Mouse (Mus musculus) CH12.LX (cell line): ENCODE data around the gene Slc31a1. TPM values are rescaled to one million over a fixed set of nuclear protein-coding genes. Genes with fewer than 3 reads are reported as not detected.

Source experiments
- DNase-seq: peaks from one replicate; pipeline ENCODE4 v3.0.0-alpha.2; 2013; ENCODE audit errors: extremely low read depth
- H3K27ac ChIP-seq: 2 replicates; pipeline ENCODE4 v1.5.1; 2012; ENCODE audit warnings: low read depth, mild to moderate bottlenecking, control low read depth, moderate library complexity; ENCODE audit not compliant: insufficient read depth
- H3K27me3 ChIP-seq: replicated peaks from 2 replicates; pipeline ENCODE3; 2012; ENCODE audit warnings: inconsistent platforms
- H3K36me3 ChIP-seq, 2 experiments: replicated peaks in 1 of 2; 2 replicates each; pipeline versions ENCODE3 to v1.6.1; 2012; ENCODE audit warnings: inconsistent platforms in 1 of 2, low read length in 1 of 2, mild to moderate bottlenecking in 1 of 2, mixed read lengths in 1 of 2, moderate library complexity in 1 of 2; ENCODE audit not compliant: control insufficient read depth in 1 of 2, insufficient read depth in 1 of 2
- H3K4me1 ChIP-seq, 2 experiments: 2 replicates each; pipeline ENCODE4 v1.6.1; 2012; ENCODE audit warnings: inconsistent platforms in 1 of 2, moderate library complexity in 1 of 2; ENCODE audit not compliant: insufficient read depth in 2 of 2, control insufficient read depth in 1 of 2
- H3K4me2 ChIP-seq: 2 replicates; pipeline ENCODE4 v1.6.1; 2012; ENCODE audit warnings: low read depth, mild to moderate bottlenecking, control low read depth; ENCODE audit not compliant: poor library complexity, insufficient read depth, severe bottlenecking
- H3K4me3 ChIP-seq, 3 experiments: fragments of 150-350 bp in 1 of 3; sonication (generic) in 1 of 3; replicated peaks in 1 of 3; 2 replicates each; pipeline versions ENCODE3 to v1.5.1; 2011 to 2012; ENCODE audit warnings: low read depth in 2 of 3, low read length in 2 of 3, mild to moderate bottlenecking in 2 of 3, moderate library complexity in 2 of 3, control low read depth in 1 of 3, improper control_type of control experiment in 1 of 3, inconsistent platforms in 1 of 3, mixed read lengths in 1 of 3; ENCODE audit not compliant: poor library complexity in 1 of 3
- H3K79me2 ChIP-seq: replicated peaks from 2 replicates; pipeline ENCODE4 v1.6.1; 2012; ENCODE audit warnings: mild to moderate bottlenecking, moderate library complexity; ENCODE audit not compliant: control insufficient read depth, poor library complexity, insufficient read depth, severe bottlenecking; ENCODE audit errors: extremely low read depth
- H3K9ac ChIP-seq: 2 replicates; pipeline ENCODE4 v1.6.1; 2012; ENCODE audit warnings: low read depth, mild to moderate bottlenecking, control low read depth, moderate library complexity; ENCODE audit not compliant: insufficient read depth
- H3K9me3 ChIP-seq: replicated peaks from 2 replicates; pipeline ENCODE3; 2012; ENCODE audit warnings: low read length, inconsistent platforms, mixed read lengths
- BHLHE40 ChIP-seq: IDR thresholded peaks from 2 replicates; pipeline ENCODE4 v1.6.1; 2011; ENCODE audit warnings: mild to moderate bottlenecking, low read depth, low read length, improper control_type of control experiment
- CHD1 ChIP-seq: IDR thresholded peaks from 2 replicates; pipeline ENCODE4 v1.6.1; 2012; ENCODE audit warnings: low read depth, low read length, improper control_type of control experiment, inconsistent platforms
- CHD2 ChIP-seq: IDR thresholded peaks from 2 replicates; pipeline ENCODE4 v1.6.1; 2011; ENCODE audit warnings: low read length, improper control_type of control experiment
- CTCF ChIP-seq, 2 experiments: IDR thresholded peaks in 1 of 2; conservative IDR thresholded peaks in 1 of 2; 2 replicates each; pipeline ENCODE4 v1.5.1; 2011 to 2012; ENCODE audit warnings: low read depth in 2 of 2, low read length in 2 of 2, improper control_type of control experiment in 1 of 2, inconsistent platforms in 1 of 2, mild to moderate bottlenecking in 1 of 2, moderate library complexity in 1 of 2
- EP300 ChIP-seq: IDR thresholded peaks from 2 replicates; pipeline ENCODE4 v1.6.1; 2011; ENCODE audit warnings: low read length, improper control_type of control experiment
- GABPA ChIP-seq: IDR thresholded peaks from 2 replicates; pipeline ENCODE4 v1.6.1; 2012; ENCODE audit warnings: low read depth, low read length, improper control_type of control experiment, inconsistent platforms; ENCODE audit not compliant: insufficient replicate concordance
- HCFC1 ChIP-seq: IDR thresholded peaks from 2 replicates; pipeline ENCODE4 v1.6.1; 2012; ENCODE audit warnings: low read depth, mild to moderate bottlenecking, inconsistent platforms, low read length, improper control_type of control experiment
- IRF4 ChIP-seq: IDR thresholded peaks from 2 replicates; pipeline ENCODE4 v1.6.1; 2014; ENCODE audit warnings: low read depth, mild to moderate bottlenecking, inconsistent platforms, low read length, improper control_type of control experiment
- JUN ChIP-seq: IDR thresholded peaks from 2 replicates; pipeline ENCODE4 v1.6.1; 2011; ENCODE audit warnings: low read depth, mild to moderate bottlenecking, low read length, improper control_type of control experiment, moderate library complexity; ENCODE audit not compliant: insufficient read depth
- KAT2A ChIP-seq: IDR thresholded peaks from 2 replicates; pipeline ENCODE4 v1.6.1; 2012; ENCODE audit warnings: low read length, improper control_type of control experiment, inconsistent platforms; ENCODE audit not compliant: insufficient replicate concordance
- MAFK ChIP-seq: IDR thresholded peaks from 2 replicates; pipeline ENCODE4 v1.6.1; 2011; ENCODE audit warnings: low read length, improper control_type of control experiment; ENCODE audit not compliant: insufficient replicate concordance
- MAX ChIP-seq: IDR thresholded peaks from 2 replicates; pipeline ENCODE4 v1.6.1; 2011; ENCODE audit warnings: low read length, improper control_type of control experiment
- MAZ ChIP-seq: IDR thresholded peaks from 2 replicates; pipeline ENCODE4 v1.6.1; 2012; ENCODE audit warnings: low read depth, mild to moderate bottlenecking, inconsistent platforms, low read length, improper control_type of control experiment, moderate library complexity
- MXI1 ChIP-seq: IDR thresholded peaks from 2 replicates; pipeline ENCODE4 v1.6.1; 2011; ENCODE audit warnings: mild to moderate bottlenecking, low read depth, low read length, improper control_type of control experiment
- MYC ChIP-seq: IDR thresholded peaks from 2 replicates; pipeline ENCODE4 v1.6.1; 2011; ENCODE audit warnings: low read depth, mild to moderate bottlenecking, improper control_type of control experiment, low read length
- NELFE ChIP-seq: IDR thresholded peaks from 2 replicates; pipeline ENCODE4 v1.6.1; 2011; ENCODE audit warnings: low read depth, low read length, improper control_type of control experiment
- PAX5 ChIP-seq: IDR thresholded peaks from 2 replicates; pipeline ENCODE4 v1.6.1; 2012; ENCODE audit warnings: low read length, inconsistent platforms, mixed read lengths
- POLR2A ChIP-seq: IDR thresholded peaks from 2 replicates; pipeline ENCODE4 v1.6.1; 2011; ENCODE audit warnings: low read depth, mild to moderate bottlenecking, improper control_type of control experiment, low read length
- SIN3A ChIP-seq: IDR thresholded peaks from 2 replicates; pipeline ENCODE4 v1.6.1; 2012; ENCODE audit warnings: low read length, improper control_type of control experiment, inconsistent platforms
- SMC3 ChIP-seq: IDR thresholded peaks from 2 replicates; pipeline ENCODE4 v1.6.1; 2011; ENCODE audit warnings: low read depth, low read length, improper control_type of control experiment
- TBP ChIP-seq: conservative IDR thresholded peaks from 2 replicates; pipeline ENCODE4 v1.6.1; 2011; ENCODE audit warnings: low read depth, low read length, improper control_type of control experiment
- TCF12 ChIP-seq: IDR thresholded peaks from 2 replicates; pipeline ENCODE4 v1.6.1; 2014; ENCODE audit warnings: low read depth, mild to moderate bottlenecking, inconsistent platforms, low read length, improper control_type of control experiment
- USF2 ChIP-seq: conservative IDR thresholded peaks from 2 replicates; pipeline ENCODE4 v1.6.1; 2011; ENCODE audit warnings: low read depth, low read length, improper control_type of control experiment
- ZNF384 ChIP-seq: IDR thresholded peaks from 2 replicates; pipeline ENCODE4 v1.6.1; 2012; ENCODE audit warnings: low read depth, low read length, improper control_type of control experiment, inconsistent platforms
- dilution Hi-C: fragments of 300-500 bp; cut with MboI; formaldehyde crosslinking; loops from 2 replicates; pipeline ENCODE4 v1.14.3; 2020; ENCODE audit warnings: low sequenced_read_pairs; ENCODE audit not compliant: extremely low pct_unique_long_range_greater_than_20kb, extremely low pct_ligation_motif_present
- in situ Hi-C: fragments of 300-500 bp; cut with MboI; formaldehyde crosslinking; loops from 3 replicates; pipeline ENCODE4 v1.14.3; 2019; ENCODE audit warnings: low sequenced_read_pairs, low pct_ligation_motif_present, low pct_unique_long_range_greater_than_20kb, mixed read lengths
- polyA plus RNA-seq: library from polyadenylated mRNA; unstranded; fragments of >175 nt; gene quantifications from 2 replicates; pipeline ENCODE4 v1.2.1, GENCODE M21; 2012; ENCODE audit warnings: low read depth; ENCODE audit not compliant: insufficient read length
- total RNA-seq, 2 experiments: library from RNA; depleted of rRNA; stranded (reverse); fragments of 300-350 nt in 1 of 2; fragments of >200 nt in 1 of 2; gene quantifications; 2 replicates each; pipeline ENCODE4 v1.2.3; 2012 to 2014

Slc31a1 gene
- total and polyA plus RNA-seq, 3 experiments = 14.0 to 32.5 (median 19.7) TPM

- dilution Hi-C loops = no loop called here
Measured at GRCm38 (mm10) chr4:62406133-62406532, 45.6 kb downstream of the Slc31a1 start.

GRCm38 (mm10) chr4:62407730-62408582 lies 47.4 kb downstream of the Slc31a1 start:
- peak overlapping the region; percentile 95 for H3K9ac ChIP-seq
- peaks cover 20 to 54% of the 10 kb centered on the region in 2 experiments for H3K36me3 ChIP-seq
- dilution Hi-C loops (no loop called here), in situ Hi-C loops (loop anchor here (10.0 kb wide), 1 partner anchor 97 kb away; the partner anchor contains the start of gene Hdhd3)
- no peaks in the 10 kb centered on the region for H3K27me3 ChIP-seq
- peaks cover 80% of the 10 kb centered on the region for H3K79me2 ChIP-seq
- no peak overlapping the region; the same call in 1 of the 2 replicates for H3K4me2 ChIP-seq
- peak overlapping the region; percentile 65; the same call in 1 of the 2 replicates for H3K27ac ChIP-seq
- peak overlapping the region; percentile 77 to 97 (median 80) for H3K4me3 ChIP-seq
- DNase-seq = peak; percentile 66
- TF ChIP-seq CTCF (conservative IDR thresholded peaks at IDR 0.05 in 1 of 2, IDR thresholded peaks at IDR 0.05 in 1 of 2; ENCODE audit: low read depth in 2 of 2, low read length in 2 of 2) (peak in 1 of 2 experiments; percentile 67; a peak in 2 of 4 replicates), EP300 (no peak), SIN3A (peak; percentile 74; the same call in 1 of the 2 replicates), HCFC1 (peak; percentile 21; the same call in 1 of the 2 replicates), TBP (0 out of 2 replicates have a peak, but pooled peaks have one; percentile 13), KAT2A (no peak), BHLHE40 (0 out of 2 replicates have a peak, but pooled peaks have one; percentile 9), POLR2A (peak; percentile 63; the same call in 1 of the 2 replicates), TCF12 (peak; percentile 55; the same call in 1 of the 2 replicates), JUN (no peak), CHD1 (no peak), GABPA (no peak), NELFE (0 out of 2 replicates have a peak, but pooled peaks have one; percentile 22), USF2 (no peak), SMC3 (peak; percentile 40; the same call in 1 of the 2 replicates), MAX (0 out of 2 replicates have a peak, but pooled peaks have one; percentile 57), MYC (peak; percentile 72; the same call in 1 of the 2 replicates), MXI1 (peak; percentile 49)
- peaks cover 12 to 54% of the 10 kb centered on the region in 2 experiments for H3K4me1 ChIP-seq
- H3K9me3 ChIP-seq = no peaks in the 10 kb centered on the region

More at GRCm38 (mm10) chr4:62406133-62406532, 45.6 kb downstream of the Slc31a1 start:
- Histone ChIP-seq H3K4me1 (peaks cover 8 to 39% of the 10 kb centered on the region in 2 experiments), H3K36me3 (peaks cover 14 to 54% of the 10 kb centered on the region in 2 experiments), H3K9ac (no peak overlapping the region), H3K27me3 (no peaks in the 10 kb centered on the region), H3K9me3 (no peaks in the 10 kb centered on the region), H3K27ac (no peak overlapping the region), H3K4me3 (no peak overlapping the region), H3K4me2 (no peak overlapping the region), H3K79me2 (peaks cover 67% of the 10 kb centered on the region)
- TF ChIP-seq SMC3 = no peak
- no peak for TF ChIP-seq MAFK
- TF ChIP-seq USF2 = no peak
- no peak for TF ChIP-seq IRF4
- TF ChIP-seq CHD2 = no peak
- TF ChIP-seq NELFE = no peak
- no peak for TF ChIP-seq ZNF384
- no peak for TF ChIP-seq KAT2A
- TF ChIP-seq MAZ = no peak
- no peak for TF ChIP-seq PAX5
- no peak for TF ChIP-seq POLR2A
- in situ Hi-C loops = loop anchor here (10.0 kb wide), 1 partner anchor 99 kb away; the partner anchor contains the start of gene Hdhd3
- DNase-seq = no peak
